Mouse (Mus musculus) Muller cell, postnatal 12 days (primary cell): ENCODE data around the gene Vmn1r177.
A peak's percentile ranks its signal among the peaks of the same experiment; 100 is the strongest.
"Not testable (repeated sequence)": the region's sequence is repeated elsewhere in the genome, so short reads cannot be mapped to it uniquely, and the experiment has no call there.

Experiments used
- DNase-seq: peaks from one replicate; pipeline ENCODE4 v3.0.0-alpha.2; 2015; ENCODE audit errors: inconsistent ontology term

Gene Vmn1r177

DNA sequence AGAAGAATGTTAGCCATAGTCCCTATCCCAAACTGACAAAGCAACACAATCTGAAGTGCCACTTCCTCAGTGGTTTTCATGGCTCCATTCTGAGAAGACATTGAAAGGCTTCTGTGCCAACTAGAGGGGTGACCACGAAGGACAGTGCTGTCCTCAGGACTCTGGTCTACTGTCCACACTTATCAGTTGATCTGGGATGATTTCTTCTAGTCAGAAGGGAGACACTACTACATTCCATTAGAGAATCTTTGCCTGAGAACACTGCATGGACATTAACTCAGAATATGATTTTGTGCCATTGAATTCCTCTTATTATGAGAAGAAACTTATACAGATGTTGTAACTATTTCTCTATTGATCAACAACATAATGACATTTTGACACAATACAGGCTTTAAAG is at the start of gene Vmn1r177:
Gene Vmn1r177, minus strand, starts transcription at position 101 of the 400 bp plus-strand sequence.
- not testable (repeated sequence) for DNase-seq

DNA sequence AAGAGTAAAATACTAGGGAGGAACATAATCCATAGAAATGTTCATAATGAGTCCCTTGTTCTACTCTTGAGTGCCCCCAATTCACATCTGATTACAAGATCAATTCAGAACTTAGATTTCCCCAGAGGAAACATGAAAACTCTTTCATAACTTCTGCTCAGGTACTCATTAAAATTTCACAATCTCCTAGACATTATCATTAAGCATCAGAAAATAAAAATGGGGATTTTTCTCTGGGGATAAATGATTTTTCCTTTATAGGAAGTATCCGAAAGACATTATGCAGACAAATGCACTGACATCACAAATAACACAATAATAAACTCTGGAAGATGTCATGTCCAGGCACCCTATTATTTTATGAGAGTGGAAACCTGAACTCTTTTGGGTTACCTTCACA is 25.5 kb upstream of the Vmn1r177 start, which contains the start of gene Vmn1r178:
Gene Vmn1r178, plus strand, starts transcription at position 301 of the 400 bp plus-strand sequence.
- no peak for DNase-seq

DNA sequence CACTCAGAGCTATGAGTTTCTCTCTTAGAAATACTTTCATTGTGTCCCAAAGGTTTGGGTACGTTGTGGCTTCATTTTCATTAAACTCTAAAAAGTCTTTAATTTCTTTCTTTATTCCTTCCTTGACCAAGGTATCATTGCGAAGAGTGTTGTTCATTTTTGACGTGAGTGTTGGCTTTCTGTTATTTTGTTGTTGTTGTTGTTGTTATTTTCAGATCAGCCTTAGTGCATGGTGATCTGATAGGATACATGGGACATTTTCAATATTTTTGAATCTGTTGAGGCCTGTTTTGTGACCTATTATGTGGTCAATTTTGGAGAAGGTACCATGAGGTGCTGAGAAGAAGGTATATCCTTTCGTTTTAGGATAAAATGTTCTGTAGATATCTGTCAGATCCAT is 10.7 kb upstream of the Vmn1r177 start:
- DNase-seq = peak; percentile 19

DNA sequence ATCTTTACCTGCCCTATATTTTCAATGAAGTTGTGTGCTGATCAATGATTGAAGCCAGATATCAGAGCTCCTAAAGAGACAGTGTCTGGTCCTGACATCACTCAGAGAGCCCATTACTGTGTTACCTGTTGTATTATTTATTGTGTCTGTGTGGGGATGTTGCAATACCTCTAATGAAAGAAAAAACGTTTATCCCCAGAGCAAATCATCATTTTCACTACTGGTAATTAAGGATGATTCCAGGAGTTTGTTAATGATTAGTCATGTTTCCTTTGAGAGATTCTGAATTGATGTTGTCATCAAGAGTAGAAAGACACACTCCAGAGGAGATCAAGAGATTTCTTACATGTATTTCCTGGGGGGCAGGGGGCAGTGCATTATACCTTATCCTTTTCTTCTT is 29.0 kb downstream of the Vmn1r177 start, which contains the start of gene Vmn1r176:
Gene Vmn1r176, minus strand, starts transcription at position 101 of the 400 bp plus-strand sequence.
- not testable (repeated sequence) for DNase-seq
